Mouse (Mus musculus): ENCODE data around the gene Aldh1b1.

- TF ChIP-seq CTCF (conservative IDR thresholded peaks at IDR 0.05; ENCODE audit: low read length) = no peak
- no peak for TF ChIP-seq POU5F1 (IDR thresholded peaks at IDR 0.05; ENCODE audit: borderline replicate concordance, low read length)
These were observed 28.2 kb upstream of the Aldh1b1 start for GRCm38 (mm10) chr4:45770638-45771033.

Data from E14TG2a.4 (cell line).